Mouse (Mus musculus): ENCODE results near the gene Angpt4.

Gene Angpt4

GRCm38 (mm10) chr2:151961284-151962196, 50.5 kb downstream of the Angpt4 start:
- DNase-seq (ENCODE audit: low read depth, low spot score): no peak

GRCm38 (mm10) chr2:151962474-151962873, 51.5 kb downstream of the Angpt4 start:
- DNase-seq (ENCODE audit: low read depth, low spot score): no peak

GRCm38 (mm10) chr2:151963319-151963718, 52.3 kb downstream of the Angpt4 start:
- no peak for DNase-seq (ENCODE audit: low read depth, low spot score)

- DNase-seq (ENCODE audit: low read depth, low spot score): no peak
Measured at GRCm38 (mm10) chr2:151964052-151964451, 53.0 kb downstream of the Angpt4 start.

- DNase-seq (ENCODE audit: low read depth, low spot score): no peak
Measured at GRCm38 (mm10) chr2:151967176-151967750, 56.3 kb downstream of the Angpt4 start.

- no peak for DNase-seq (ENCODE audit: low read depth, low spot score)
Measured at GRCm38 (mm10) chr2:151967792-151968191, 56.8 kb downstream of the Angpt4 start.

- no peak for DNase-seq (ENCODE audit: low read depth, low spot score)
Measured at GRCm38 (mm10) chr2:151968451-151968850, 57.4 kb downstream of the Angpt4 start.

GRCm38 (mm10) chr2:151968986-151969385, 58.0 kb downstream of the Angpt4 start:
- DNase-seq (ENCODE audit: low read depth, low spot score): no peak

- DNase-seq (ENCODE audit: low read depth, low spot score): no peak
Measured at GRCm38 (mm10) chr2:151969396-151969795, 58.4 kb downstream of the Angpt4 start.

- peak; percentile 89 for DNase-seq (ENCODE audit: low read depth, low spot score)
Measured at GRCm38 (mm10) chr2:151970191-151971172, 59.5 kb downstream of the Angpt4 start.

- DNase-seq (ENCODE audit: low read depth, low spot score): no peak
Measured at GRCm38 (mm10) chr2:151971748-151972147, 60.7 kb downstream of the Angpt4 start.

GRCm38 (mm10) chr2:151972880-151973594, 62.0 kb downstream of the Angpt4 start:
- no peak for DNase-seq (ENCODE audit: low read depth, low spot score)

GRCm38 (mm10) chr2:151973595-151974562, 62.9 kb downstream of the Angpt4 start:
- no peak for DNase-seq (ENCODE audit: low read depth, low spot score)

GRCm38 (mm10) chr2:151975295-151975694, 64.3 kb downstream of the Angpt4 start:
- no peak for DNase-seq (ENCODE audit: low read depth, low spot score)

GRCm38 (mm10) chr2:151976067-151976466, 65.1 kb downstream of the Angpt4 start:
- no peak for DNase-seq (ENCODE audit: low read depth, low spot score)

- DNase-seq (ENCODE audit: low read depth, low spot score): no peak
Measured at GRCm38 (mm10) chr2:151977689-151978440, 66.9 kb downstream of the Angpt4 start.

- DNase-seq (ENCODE audit: low read depth, low spot score): no peak
Measured at GRCm38 (mm10) chr2:151978494-151978893, 67.5 kb downstream of the Angpt4 start.

- peak; percentile 79 for DNase-seq (ENCODE audit: low read depth, low spot score)
Measured at GRCm38 (mm10) chr2:151979470-151980354, 68.7 kb downstream of the Angpt4 start, which contains the start of gene Fam110a. Gene Fam110a (minus strand): TSS chr2:151980219.

Data from forelimb bud, embryonic 11.5 days (tissue).